Mouse (Mus musculus): Measurements from ENCODE around the gene Grm1. TPM values are rescaled to one million over a fixed set of nuclear protein-coding genes. Genes with fewer than 3 reads are reported as not detected.

Grm1 gene
- total and polyA plus RNA-seq, 3 experiments, result 0.66 TPM; not detected in 2

DNA sequence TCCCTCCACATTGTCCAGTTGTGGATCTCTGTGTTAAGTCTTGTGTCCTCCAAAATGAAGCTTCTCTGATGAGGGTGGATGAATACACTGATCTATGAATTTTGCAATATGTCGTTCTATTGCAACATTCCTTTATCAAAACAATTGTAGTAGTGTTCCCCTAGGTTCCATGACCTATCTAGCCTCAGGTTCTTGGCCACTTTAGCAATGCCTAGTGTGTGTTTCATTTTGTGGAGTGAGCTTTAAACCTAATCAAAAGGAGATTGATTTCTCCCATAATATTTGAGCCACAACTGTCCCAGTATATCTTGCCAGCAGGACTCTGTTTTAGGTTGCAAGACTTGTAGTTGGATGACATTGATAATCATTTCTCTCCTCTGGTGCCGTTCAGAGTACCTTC, 211.9 kb downstream of the Grm1 start:
- no peaks in the 10 kb centered on the region for H3K9me3 ChIP-seq (replicated peaks)
- H3K36me3 ChIP-seq (replicated peaks), result no peaks in the 10 kb centered on the region
- H3K4me3 ChIP-seq (ENCODE audit: low read depth, low read length), result no peak overlapping the region
- H3K4me1 ChIP-seq (ENCODE audit: insufficient read depth, low read depth, low read length), result no peaks in the 10 kb centered on the region
- DNase-seq (ENCODE audit: low spot score) (no peak), ATAC-seq (ENCODE audit: extremely low read depth, insufficient number of reproducible peaks, low FRiP score, poor library complexity, severe bottlenecking) (no peak)
- H3K27me3 ChIP-seq (ENCODE audit: insufficient read depth, low read length), result no peaks in the 10 kb centered on the region
- no peak for TF ChIP-seq CTCF (IDR thresholded peaks at IDR 0.05; ENCODE audit: low read depth, low read length)
- TF ChIP-seq TAL1 (conservative IDR thresholded peaks at IDR 0.05; ENCODE audit: low read depth, low read length), result no peak
- TF ChIP-seq GATA2 (IDR thresholded peaks at IDR 0.05; ENCODE audit: borderline replicate concordance, low read depth, low read length), result no peak
- TF ChIP-seq POLR2AphosphoS5 (IDR thresholded peaks at IDR 0.05; ENCODE audit: insufficient replicate concordance, low read depth, low read length), result no peak
- TF ChIP-seq GATA1 (IDR thresholded peaks at IDR 0.05; ENCODE audit: borderline replicate concordance, low read length), result no peak

DNA sequence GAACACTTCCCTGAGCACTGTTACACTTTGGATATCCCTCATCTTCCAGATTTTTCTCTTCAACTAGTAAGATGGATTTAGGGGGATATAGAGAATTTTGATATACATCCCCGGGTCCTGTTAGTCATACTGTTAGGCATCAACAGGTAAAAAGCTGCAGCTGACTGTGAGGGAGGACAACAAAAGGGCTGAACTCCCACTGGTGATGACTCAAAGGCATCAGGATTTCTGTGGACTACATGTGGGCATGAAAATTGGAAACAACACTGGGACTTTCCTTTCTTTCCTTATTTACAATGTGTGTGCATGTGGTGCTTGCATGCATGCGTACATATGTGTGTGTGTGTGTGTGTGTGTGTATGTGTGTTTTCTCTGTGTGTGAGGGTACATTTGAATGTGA, 215.9 kb downstream of the Grm1 start:
- H3K4me3 ChIP-seq (ENCODE audit: low read depth, low read length), result no peak overlapping the region
- H3K27me3 ChIP-seq (ENCODE audit: insufficient read depth, low read length), result no peaks in the 10 kb centered on the region
- no peak for ATAC-seq (ENCODE audit: extremely low read depth, insufficient number of reproducible peaks, low FRiP score, poor library complexity, severe bottlenecking)
- no peaks in the 10 kb centered on the region for H3K4me1 ChIP-seq (ENCODE audit: insufficient read depth, low read depth, low read length)
- no peaks in the 10 kb centered on the region for H3K36me3 ChIP-seq (replicated peaks)
- DNase-seq (ENCODE audit: low spot score), result no peak
- no peaks in the 10 kb centered on the region for H3K9me3 ChIP-seq (replicated peaks)
- no peak for TF ChIP-seq TAL1 (conservative IDR thresholded peaks at IDR 0.05; ENCODE audit: low read depth, low read length)
- no peak for TF ChIP-seq GATA1 (IDR thresholded peaks at IDR 0.05; ENCODE audit: borderline replicate concordance, low read length)
- no peak for TF ChIP-seq POLR2AphosphoS5 (IDR thresholded peaks at IDR 0.05; ENCODE audit: insufficient replicate concordance, low read depth, low read length)
- no peak for TF ChIP-seq GATA2 (IDR thresholded peaks at IDR 0.05; ENCODE audit: borderline replicate concordance, low read depth, low read length)
- TF ChIP-seq CTCF (IDR thresholded peaks at IDR 0.05; ENCODE audit: low read depth, low read length), result no peak

DNA sequence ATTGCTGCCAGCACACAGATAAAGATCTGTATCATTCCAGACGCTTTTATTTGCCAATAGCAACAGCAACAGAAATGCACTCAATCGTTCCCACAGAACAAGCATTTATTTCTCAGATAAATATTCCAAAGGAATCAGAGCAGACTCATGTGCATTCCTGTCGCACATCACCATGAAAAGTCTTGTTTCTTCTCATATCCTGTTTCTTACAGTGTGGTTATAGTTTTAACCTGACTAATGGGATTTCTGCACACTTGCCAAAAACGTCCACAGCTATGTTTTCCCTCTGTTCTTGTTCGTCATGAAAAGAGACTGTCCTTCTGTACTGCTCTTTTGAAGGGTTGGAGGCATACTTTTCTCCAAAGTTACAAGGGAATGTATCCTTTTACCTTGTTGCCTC, 217.4 kb downstream of the Grm1 start:
- Histone ChIP-seq H3K4me3 (ENCODE audit: low read depth, low read length) (no peak overlapping the region), H3K36me3 (replicated peaks) (no peaks in the 10 kb centered on the region), H3K27me3 (ENCODE audit: insufficient read depth, low read length) (no peaks in the 10 kb centered on the region), H3K9me3 (replicated peaks) (no peaks in the 10 kb centered on the region), H3K4me1 (ENCODE audit: insufficient read depth, low read depth, low read length) (no peaks in the 10 kb centered on the region)
- no peak for TF ChIP-seq GATA1 (IDR thresholded peaks at IDR 0.05; ENCODE audit: borderline replicate concordance, low read length)
- no peak for TF ChIP-seq POLR2AphosphoS5 (IDR thresholded peaks at IDR 0.05; ENCODE audit: insufficient replicate concordance, low read depth, low read length)
- no peak for TF ChIP-seq CTCF (IDR thresholded peaks at IDR 0.05; ENCODE audit: low read depth, low read length)
- no peak for TF ChIP-seq GATA2 (IDR thresholded peaks at IDR 0.05; ENCODE audit: borderline replicate concordance, low read depth, low read length)
- TF ChIP-seq TAL1 (conservative IDR thresholded peaks at IDR 0.05; ENCODE audit: low read depth, low read length), result no peak
- DNase-seq (ENCODE audit: low spot score), result no peak
- ATAC-seq (ENCODE audit: extremely low read depth, insufficient number of reproducible peaks, low FRiP score, poor library complexity, severe bottlenecking), result no peak

DNA sequence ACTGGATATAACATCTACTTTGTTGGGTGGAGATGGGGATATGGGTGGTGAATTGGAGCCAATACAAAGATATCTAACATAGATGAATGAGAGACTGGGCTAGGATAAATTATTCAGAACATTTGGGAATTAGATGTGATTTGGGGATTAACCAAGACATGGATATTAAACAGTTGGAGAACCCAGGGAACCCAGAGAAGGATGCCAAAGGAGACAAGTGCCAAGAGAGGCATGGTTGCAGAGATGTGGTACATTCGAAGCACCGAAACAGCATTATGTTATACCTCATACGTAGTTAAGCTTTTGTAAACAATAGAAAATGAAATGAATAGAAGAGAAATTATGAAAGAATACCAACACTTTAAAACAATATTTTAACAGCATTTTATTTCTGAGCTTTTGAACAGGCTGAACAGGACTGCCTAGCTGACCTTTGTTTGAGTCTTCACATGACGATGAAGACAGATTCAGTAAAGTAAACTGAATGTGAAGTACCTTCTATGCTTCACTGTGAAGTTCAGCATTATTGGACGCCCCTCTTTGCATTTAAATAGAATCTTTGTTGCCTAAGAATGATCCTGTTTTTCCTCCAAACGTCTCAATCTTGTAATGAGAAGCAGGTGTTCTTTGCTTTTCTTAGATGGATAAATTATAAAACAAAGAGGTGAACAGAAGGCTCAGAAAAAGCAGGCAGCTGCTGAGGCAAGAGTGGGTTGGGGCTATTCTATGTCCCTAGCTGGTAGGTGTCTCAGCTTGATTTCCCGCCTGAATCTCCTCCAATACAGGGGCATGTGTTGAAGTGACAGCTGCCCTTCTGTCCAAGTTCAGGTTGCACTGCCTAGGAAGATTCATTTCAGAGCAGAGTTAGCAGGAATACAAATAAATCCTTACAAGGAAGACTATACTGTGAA, 234.5 kb downstream of the Grm1 start:
- ATAC-seq (ENCODE audit: extremely low read depth, insufficient number of reproducible peaks, low FRiP score, poor library complexity, severe bottlenecking), result no peak
- TF ChIP-seq POLR2AphosphoS5 (IDR thresholded peaks at IDR 0.05; ENCODE audit: insufficient replicate concordance, low read depth, low read length), result no peak
- no peak overlapping the region for H3K4me3 ChIP-seq (ENCODE audit: low read depth, low read length)
- H3K9me3 ChIP-seq (replicated peaks), result no peaks in the 10 kb centered on the region
- DNase-seq (ENCODE audit: low spot score), result no peak
- no peaks in the 10 kb centered on the region for H3K36me3 ChIP-seq (replicated peaks)
- no peaks in the 10 kb centered on the region; the same call in 1 of the 2 replicates for H3K27me3 ChIP-seq (ENCODE audit: insufficient read depth, low read length)
- H3K4me1 ChIP-seq (ENCODE audit: insufficient read depth, low read depth, low read length), result no peaks in the 10 kb centered on the region

DNA sequence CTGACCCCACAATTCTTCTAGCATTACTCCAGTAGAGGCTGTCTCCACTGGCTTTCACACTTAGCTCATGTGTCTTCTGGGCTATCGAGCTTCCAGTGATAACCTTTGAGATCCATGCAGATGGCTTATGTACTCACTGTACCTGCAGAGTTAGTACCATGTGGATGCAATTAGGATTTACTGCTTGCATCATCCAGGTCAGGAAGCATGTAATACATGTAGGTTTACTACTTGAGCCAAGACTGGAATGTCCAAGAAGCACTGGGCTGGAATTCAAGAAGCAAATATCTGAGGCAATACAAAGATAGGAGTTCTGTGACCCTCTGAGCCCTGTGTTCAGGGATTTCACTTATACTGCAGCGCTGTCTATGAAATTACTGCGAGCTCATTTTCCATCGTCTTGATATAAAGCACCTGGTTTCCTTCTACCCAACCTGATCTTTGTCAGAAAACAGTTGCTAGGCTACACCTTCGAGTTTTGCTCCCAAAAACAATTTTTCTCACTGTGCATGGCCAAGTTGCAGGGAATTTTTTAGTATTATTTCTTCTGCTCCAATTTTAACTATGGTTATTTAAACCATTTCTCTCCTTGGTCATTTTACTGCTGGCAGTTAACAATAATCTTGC, 237.0 kb downstream of the Grm1 start:
- no peak for ATAC-seq (ENCODE audit: extremely low read depth, insufficient number of reproducible peaks, low FRiP score, poor library complexity, severe bottlenecking)
- TF ChIP-seq GATA1 (IDR thresholded peaks at IDR 0.05; ENCODE audit: borderline replicate concordance, low read length), result no peak
- TF ChIP-seq GATA2 (IDR thresholded peaks at IDR 0.05; ENCODE audit: borderline replicate concordance, low read depth, low read length), result no peak
- TF ChIP-seq TAL1 (conservative IDR thresholded peaks at IDR 0.05; ENCODE audit: low read depth, low read length), result no peak
- TF ChIP-seq POLR2AphosphoS5 (IDR thresholded peaks at IDR 0.05; ENCODE audit: insufficient replicate concordance, low read depth, low read length), result no peak
- Histone ChIP-seq H3K4me3 (ENCODE audit: low read depth, low read length) (no peak overlapping the region), H3K36me3 (replicated peaks) (no peaks in the 10 kb centered on the region), H3K9me3 (replicated peaks) (no peaks in the 10 kb centered on the region), H3K27me3 (ENCODE audit: insufficient read depth, low read length) (no peaks in the 10 kb centered on the region; the same call in 1 of the 2 replicates), H3K4me1 (ENCODE audit: insufficient read depth, low read depth, low read length) (no peaks in the 10 kb centered on the region)
- no peak for DNase-seq (ENCODE audit: low spot score)

DNA sequence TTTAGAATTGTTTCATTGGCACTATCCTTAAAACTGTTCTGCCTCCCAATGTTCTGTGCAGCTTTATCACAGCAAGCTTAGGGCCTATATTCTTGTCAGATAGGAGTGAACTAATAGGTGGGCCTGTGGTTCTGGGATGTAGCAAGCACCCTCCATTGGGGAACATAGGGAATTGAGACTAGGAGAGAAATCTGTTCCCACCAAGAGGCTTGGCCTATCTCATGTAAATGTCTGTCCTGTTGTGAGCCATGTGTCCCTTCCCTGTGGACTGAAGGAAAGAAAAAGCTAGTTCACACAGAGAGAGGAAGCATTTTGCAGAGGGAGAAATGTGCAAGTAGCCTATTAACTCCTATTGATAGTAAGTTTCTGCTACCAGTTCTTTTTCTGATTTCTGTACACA, 246.8 kb downstream of the Grm1 start:
- DNase-seq (ENCODE audit: low spot score), result no peak
- TF ChIP-seq POLR2AphosphoS5 (IDR thresholded peaks at IDR 0.05; ENCODE audit: insufficient replicate concordance, low read depth, low read length) (no peak), CTCF (IDR thresholded peaks at IDR 0.05; ENCODE audit: low read depth, low read length) (no peak), TAL1 (conservative IDR thresholded peaks at IDR 0.05; ENCODE audit: low read depth, low read length) (no peak), GATA2 (IDR thresholded peaks at IDR 0.05; ENCODE audit: borderline replicate concordance, low read depth, low read length) (no peak), GATA1 (IDR thresholded peaks at IDR 0.05; ENCODE audit: borderline replicate concordance, low read length) (no peak)
- Histone ChIP-seq H3K36me3 (replicated peaks) (no peaks in the 10 kb centered on the region), H3K9me3 (replicated peaks) (no peaks in the 10 kb centered on the region), H3K4me3 (ENCODE audit: low read depth, low read length) (no peak overlapping the region), H3K4me1 (ENCODE audit: insufficient read depth, low read depth, low read length) (no peaks in the 10 kb centered on the region), H3K27me3 (ENCODE audit: insufficient read depth, low read length) (peaks cover 3% of the 10 kb centered on the region; the same call in 1 of the 2 replicates)
- no peak for ATAC-seq (ENCODE audit: extremely low read depth, insufficient number of reproducible peaks, low FRiP score, poor library complexity, severe bottlenecking)
